Mouse (Mus musculus) liver, embryonic 14.5 days (tissue): Measurements from ENCODE around the gene Rbm25.

ENCODE experiments used
- CTCF ChIP-seq: IDR thresholded peaks from 2 replicates; pipeline ENCODE4 v1.5.1; 2016; ENCODE audit warnings: antibody characterized with exemption, low read depth, control low read depth
- EP300 ChIP-seq: IDR thresholded peaks from 2 replicates; pipeline ENCODE4 v1.6.1; 2016; ENCODE audit warnings: antibody characterized with exemption, low read depth

- TF ChIP-seq CTCF, result no peak
- TF ChIP-seq EP300, result no peak; the same call in 1 of the 2 replicates
Measured at GRCm38 (mm10) chr12:83597025-83597501, 34.0 kb upstream of the Rbm25 start, which contains the start of gene Zfyve1.
